Mouse (Mus musculus) kidney, adult 2 months (tissue): ENCODE results near the gene Krcc1.

Source experiments
- CTCF ChIP-seq: fragments of 200-500 bp; conservative IDR thresholded peaks from 2 replicates; pipeline ENCODE4 v1.5.1; 2011; ENCODE audit warnings: low read depth, mild to moderate bottlenecking, control low read depth, low read length, moderate library complexity, mixed read lengths; ENCODE audit not compliant: insufficient read depth, insufficient read length
- POLR2A ChIP-seq: fragments of 200-500 bp; IDR thresholded peaks from one replicate; pipeline ENCODE4 v1.6.1; 2011; ENCODE audit warnings: low read depth, low read length, control low read depth

GRCm38 (mm10) chr6:71260051-71260640, 11.3 kb upstream of the Krcc1 start:
- TF ChIP-seq CTCF (no peak), POLR2A (no peak)
